Mouse (Mus musculus) NIH3T3 (cell line): Measurements from ENCODE around the gene Slc4a3.
A peak's percentile ranks its signal among the peaks of the same experiment; 100 is the strongest.

Experiments used
- DNase-seq: peaks from one replicate; pipeline ENCODE4 v3.0.0-alpha.2; 2012; ENCODE audit warnings: low read depth

Slc4a3 gene

DNA sequence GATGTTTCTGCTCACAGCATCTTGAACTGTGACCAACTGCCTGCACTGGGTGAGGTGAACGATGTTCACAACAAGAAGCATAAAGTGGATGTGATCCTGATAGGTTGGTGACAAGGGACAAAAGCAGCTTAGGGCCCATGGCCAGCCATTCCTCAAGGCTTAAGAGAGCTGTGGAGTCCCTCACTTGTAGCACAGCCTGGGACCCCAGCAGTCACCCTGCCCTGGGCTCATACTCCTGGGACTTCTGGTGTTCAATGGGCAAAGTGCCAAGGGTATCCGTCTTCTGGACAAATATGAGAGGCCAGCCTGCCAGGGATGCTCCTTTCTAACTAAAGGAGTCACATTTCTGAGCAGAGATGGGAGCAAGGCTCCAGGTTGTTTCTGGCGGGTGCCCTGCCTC is 49.9 kb downstream of the Slc4a3 start:
- DNase-seq: no peak

DNA sequence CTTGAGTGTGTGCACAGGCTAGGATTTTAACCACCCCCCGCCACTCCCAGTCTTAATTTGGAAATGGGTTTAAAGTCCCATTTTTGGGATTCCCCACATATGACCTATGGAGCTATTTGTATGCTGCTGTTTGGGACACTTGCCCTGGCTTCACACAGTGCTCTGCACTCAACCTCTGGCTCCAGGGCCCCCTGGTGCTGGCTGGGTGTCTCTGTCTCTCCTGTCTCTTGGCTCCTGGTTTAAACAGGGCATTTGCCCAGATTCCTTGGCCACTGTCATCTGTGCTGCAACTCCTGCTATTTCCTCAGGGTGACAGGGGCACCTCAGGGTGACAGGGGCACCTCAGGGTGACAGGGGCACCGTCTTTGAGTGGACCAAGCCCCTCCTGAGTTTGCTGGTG is 50.8 kb downstream of the Slc4a3 start:
- no peak for DNase-seq

DNA sequence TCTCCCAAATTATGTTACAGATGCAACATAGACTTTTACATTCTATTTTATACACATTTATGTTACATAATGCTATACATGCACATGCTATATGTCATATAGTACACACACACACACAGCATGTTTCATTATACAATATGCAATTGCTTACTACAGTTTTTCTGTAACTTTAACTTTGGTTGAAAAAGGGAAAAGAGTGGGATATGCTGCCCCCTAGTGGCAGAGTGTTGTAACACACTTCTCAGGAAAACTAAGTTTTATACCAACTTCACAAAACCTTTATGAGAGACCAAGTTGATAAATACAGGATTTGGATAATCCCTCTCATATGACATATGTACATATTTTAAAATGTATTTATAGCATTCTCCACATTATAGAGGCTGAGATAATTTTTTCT is 51.6 kb downstream of the Slc4a3 start:
- peak; percentile 85 for DNase-seq

DNA sequence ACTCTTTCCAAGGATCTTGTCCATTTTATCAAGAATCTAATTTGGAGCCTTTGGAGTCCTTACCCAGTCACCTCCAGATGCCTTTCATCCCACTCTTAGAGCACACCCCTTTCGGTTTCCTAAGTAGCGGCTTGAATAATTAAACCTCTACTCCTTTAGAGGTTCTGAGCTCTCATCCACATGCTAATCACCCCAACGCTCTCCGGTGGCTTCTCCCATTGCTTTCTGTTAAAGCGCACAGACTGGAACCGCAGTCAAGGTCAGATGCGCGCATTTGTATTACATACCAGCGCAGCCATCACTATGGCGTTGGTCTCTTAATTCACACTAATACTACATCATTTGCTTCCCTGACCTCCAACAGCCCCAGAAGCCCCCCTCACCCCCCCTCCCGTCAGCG is 55.7 kb downstream of the Slc4a3 start:
- DNase-seq: no peak

DNA sequence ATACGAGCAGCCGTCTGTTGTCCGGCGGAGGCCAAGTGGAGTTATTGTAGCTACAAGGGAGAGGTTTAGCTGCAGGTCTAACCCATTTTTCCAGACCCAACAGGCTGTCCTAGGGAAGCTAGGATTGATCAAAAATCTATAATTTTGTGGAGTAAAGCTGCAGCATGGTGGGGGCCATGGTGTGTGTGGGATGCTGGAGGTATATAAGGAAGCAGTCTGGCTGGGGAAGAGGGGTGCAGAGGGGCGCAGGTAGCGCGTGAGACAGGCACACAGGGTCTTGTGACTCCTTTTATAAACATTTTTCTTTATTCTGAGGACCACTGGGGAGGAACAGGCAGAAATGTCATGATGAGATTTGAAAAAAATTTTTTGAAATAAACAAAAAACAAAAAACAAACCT is 57.5 kb downstream of the Slc4a3 start:
- no peak for DNase-seq

DNA sequence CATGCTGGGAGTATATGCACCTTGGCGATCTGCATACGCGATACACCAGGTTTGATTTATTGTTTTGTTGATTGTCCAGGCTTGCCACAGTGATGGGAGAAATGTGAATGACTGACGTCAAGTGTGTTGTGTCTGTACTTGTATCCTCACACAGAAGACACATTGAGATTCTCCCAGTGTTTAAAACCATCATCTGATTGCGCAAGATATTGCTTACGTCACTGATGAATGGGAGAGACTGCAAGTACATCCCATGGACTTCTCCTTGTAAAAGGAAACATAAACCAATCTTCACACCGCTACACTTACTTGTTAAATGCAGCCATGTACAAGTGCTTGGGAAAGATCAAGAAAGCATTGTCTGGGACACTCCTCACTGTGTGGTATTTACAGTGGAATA is 62.2 kb downstream of the Slc4a3 start:
- DNase-seq: no peak

DNA sequence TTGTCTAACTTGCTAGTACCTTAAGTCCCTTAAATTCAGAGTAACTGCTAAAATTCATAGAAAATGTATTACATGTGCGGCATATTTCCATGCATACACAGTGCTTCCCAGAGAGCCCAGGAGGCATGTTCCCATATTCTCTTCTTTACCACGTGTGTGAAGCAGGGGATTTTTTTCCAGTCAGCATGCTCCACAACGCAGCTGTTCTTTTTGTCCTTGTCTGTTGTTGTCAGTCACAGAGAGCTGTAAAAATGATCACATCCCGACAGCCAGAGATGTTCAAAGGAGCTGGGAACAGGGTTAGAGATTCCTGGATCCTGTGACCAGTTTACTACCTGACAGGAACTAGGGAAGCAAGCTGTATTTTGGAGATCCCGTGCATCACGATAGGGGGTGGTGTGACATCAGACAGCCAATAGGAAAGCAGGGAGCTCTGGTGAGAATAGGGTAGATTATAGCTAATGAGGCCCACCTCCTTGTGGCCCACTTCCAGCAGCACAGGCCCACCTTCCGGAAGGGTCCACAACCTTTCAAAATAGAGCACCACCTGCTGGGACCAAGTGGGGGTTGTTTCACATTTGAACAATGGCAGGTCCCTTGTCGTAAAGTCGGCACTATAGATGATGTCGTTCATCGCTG is 62.7 kb downstream of the Slc4a3 start:
- DNase-seq: no peak

DNA sequence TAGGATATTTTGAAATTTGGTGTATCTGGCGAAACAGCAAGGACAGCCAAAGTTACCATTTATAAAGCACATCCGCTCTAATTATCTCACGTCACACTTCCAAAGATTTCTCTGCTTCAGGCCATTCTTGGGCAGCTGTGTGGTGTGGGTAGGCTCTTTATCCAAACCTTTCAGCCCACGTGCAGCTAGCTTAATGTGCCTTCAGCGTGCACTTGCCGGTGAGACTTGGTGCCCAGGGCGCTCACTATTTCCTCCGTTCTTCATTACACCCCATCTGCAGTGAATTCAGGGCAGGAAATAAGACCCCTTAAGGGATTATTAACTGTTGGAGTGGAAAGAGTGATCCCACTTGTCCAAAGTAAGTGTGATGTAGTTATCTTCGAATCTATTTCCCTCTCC is 63.2 kb downstream of the Slc4a3 start:
- no peak for DNase-seq

DNA sequence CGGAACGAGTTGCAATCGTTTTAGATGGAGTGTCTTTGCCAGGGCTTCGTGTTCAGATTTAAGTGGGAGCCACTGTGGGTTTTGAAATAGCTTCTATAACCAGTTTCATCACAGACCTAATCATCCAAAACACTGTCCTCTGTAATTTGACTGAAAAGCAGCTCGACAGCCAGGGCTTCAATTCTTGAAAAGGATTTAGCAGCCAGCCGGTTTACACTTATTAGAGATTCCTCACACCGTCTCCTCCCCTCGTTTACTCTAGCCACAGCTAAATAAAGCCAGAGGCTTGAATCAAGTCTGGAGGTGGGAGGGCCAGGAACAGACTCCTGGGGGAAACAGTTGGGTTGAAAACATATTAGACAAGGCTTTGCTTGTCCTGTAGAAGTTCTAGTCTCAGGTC is 64.5 kb downstream of the Slc4a3 start:
- DNase-seq: no peak
